Mouse (Mus musculus) heart, postnatal 0 days (tissue): ENCODE measurements around the gene 4933402N03Rik. TPM values are rescaled to one million over a fixed set of nuclear protein-coding genes. Genes with fewer than 3 reads are reported as not detected.

Experiments used
- ATAC-seq: fragments of 200-750 bp; cut with Nextera tagmentation; 2 replicates; pipeline ENCODE4 v1.8.0; 2017; ENCODE audit warnings: low read depth, moderate number of reproducible peaks, moderate library complexity; ENCODE audit not compliant: insufficient read depth
- DNase-seq: peaks from one replicate; pipeline ENCODE4 v3.0.0-alpha.2; 2016; ENCODE audit warnings: low spot score
- H3K27ac ChIP-seq: fragments of 300-500 bp; sonication (generic); 2 replicates; pipeline ENCODE4 v1.5.1; 2014; ENCODE audit warnings: low read depth, mild to moderate bottlenecking
- H3K27me3 ChIP-seq: fragments of 300-500 bp; sonication (generic); 2 replicates; pipeline ENCODE4 v1.6.1; 2014; ENCODE audit warnings: low read length, mixed read lengths; ENCODE audit not compliant: control insufficient read depth, insufficient read depth
- H3K36me3 ChIP-seq: fragments of 300-500 bp; sonication (generic); replicated peaks from 2 replicates; pipeline ENCODE4 v1.6.1; 2014; ENCODE audit warnings: low read length, mixed read lengths; ENCODE audit not compliant: control insufficient read depth, insufficient read depth
- H3K4me1 ChIP-seq: fragments of 300-500 bp; sonication (generic); 2 replicates; pipeline ENCODE4 v1.6.1; 2014; ENCODE audit warnings: antibody characterized with exemption; ENCODE audit not compliant: control insufficient read depth, insufficient read depth
- H3K4me2 ChIP-seq: fragments of 300-500 bp; sonication (generic); 2 replicates; pipeline ENCODE4 v1.6.1; 2014; ENCODE audit warnings: low read depth, mild to moderate bottlenecking, low read length, moderate library complexity
- H3K4me3 ChIP-seq: fragments of 300-500 bp; sonication (generic); 2 replicates; pipeline ENCODE4 v1.5.1; 2014; ENCODE audit warnings: low read depth, low read length
- H3K9ac ChIP-seq: fragments of 300-500 bp; sonication (generic); replicated peaks from 2 replicates; pipeline ENCODE4 v1.6.1; 2014; ENCODE audit warnings: low read depth, low read length, mixed read lengths
- H3K9me3 ChIP-seq: fragments of 300-500 bp; sonication (generic); replicated peaks from 2 replicates; pipeline ENCODE4 v1.6.1; 2016; ENCODE audit warnings: low read length; ENCODE audit not compliant: control insufficient read depth
- CTCF ChIP-seq: IDR thresholded peaks from 2 replicates; pipeline ENCODE4 v1.5.1; 2016; ENCODE audit warnings: antibody characterized with exemption, control low read depth, low read depth
- EP300 ChIP-seq: IDR thresholded peaks from 2 replicates; pipeline ENCODE4 v1.6.1; 2016; ENCODE audit warnings: antibody characterized with exemption, low read depth
- WGBS: fragments of 180-500 bp; shearing (Covaris S2); extraction: QIAGEN DNeasy Blood & Tissue Kit; methylation state at CpG from one replicate; pipeline ENCODE4 v1.1.7; 2014; 5-methylcytosine and 5-hydroxymethylcytosine counted together
- polyA plus RNA-seq: library from polyadenylated mRNA; unstranded; fragments of >200 nt; fragmentation: Nextera tagmentation; extraction: Ambion mirVana; gene quantifications from 2 replicates; pipeline ENCODE4 v1.2.1, GENCODE M21; 2015
- total RNA-seq: library from RNA; depleted of rRNA; stranded (reverse); fragments of >200 nt; gene quantifications from 2 replicates; pipeline ENCODE4 v1.2.3, GENCODE M21; 2014; ENCODE audit warnings: low replicate concordance; rRNA removed

Gene 4933402N03Rik
- total RNA-seq, result not detected in 2 replicates
- polyA plus RNA-seq, result not detected in 2 replicates

- ATAC-seq, result no peak
- Histone ChIP-seq H3K9ac (no peak within 1 kb of the TSS), H3K9me3 (no peaks in the 10 kb centered on the region), H3K36me3 (no peaks in the 10 kb centered on the region), H3K4me3 (no peak within 1 kb of the TSS), H3K4me1 (no peaks in the 10 kb centered on the region), H3K27ac (no peak within 1 kb of the TSS), H3K4me2 (no peak within 1 kb of the TSS), H3K27me3 (no peaks in the 10 kb centered on the region)
- TF ChIP-seq EP300 (no peak), CTCF (no peak)
- DNase-seq, result no peak
- 82% methylated on average over 2 of the region's 2 CpGs for WGBS
Measured at GRCm38 (mm10) chr7:131146214-131146613, at the start of gene 4933402N03Rik. 4933402N03Rik (minus strand) TSS chr7:131146314.

- no peaks in the 10 kb centered on the region for H3K27me3 ChIP-seq
- no peaks in the 10 kb centered on the region for H3K9me3 ChIP-seq
- no peak for DNase-seq
- ATAC-seq, result no peak
- H3K36me3 ChIP-seq, result no peaks in the 10 kb centered on the region
- H3K4me3 ChIP-seq, result no peak overlapping the region
- H3K9ac ChIP-seq, result no peak overlapping the region
- H3K4me2 ChIP-seq, result no peak overlapping the region
- WGBS, result 84% methylated on average over 14 of the region's 14 CpGs
- H3K4me1 ChIP-seq, result no peaks in the 10 kb centered on the region
- TF ChIP-seq CTCF, result no peak
- no peak for TF ChIP-seq EP300
- H3K27ac ChIP-seq, result no peak overlapping the region
Measured at GRCm38 (mm10) chr7:131187996-131188395, 41.9 kb upstream of the 4933402N03Rik start.

- H3K4me2 ChIP-seq, result no peak overlapping the region
- 63% methylated on average over 8 of the region's 8 CpGs for WGBS
- no peak for TF ChIP-seq CTCF
- no peak for TF ChIP-seq EP300
Measured at GRCm38 (mm10) chr7:131187047-131187446, 40.9 kb upstream of the 4933402N03Rik start.

DNA sequence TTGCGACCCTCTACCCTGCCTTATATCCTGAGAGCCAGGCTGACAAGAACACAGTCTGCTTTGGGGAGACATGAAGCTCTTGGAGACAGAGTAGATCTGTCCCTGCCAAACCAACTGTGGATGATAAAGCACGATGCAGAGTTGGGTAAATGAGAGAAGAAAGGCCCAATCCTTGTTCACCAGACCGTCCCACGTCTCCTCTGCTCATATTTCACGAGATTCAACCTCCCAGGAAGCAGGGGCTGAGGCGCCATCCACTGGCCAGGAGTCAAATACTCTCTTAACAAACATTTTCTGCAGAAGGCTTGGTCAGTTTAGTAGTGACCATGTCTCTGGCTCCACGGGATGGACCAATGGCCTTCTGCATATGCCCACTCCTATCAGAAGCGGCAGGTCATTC lies 38.2 kb upstream of the 4933402N03Rik start:
- DNase-seq (no peak), ATAC-seq (no peak)
- Histone ChIP-seq H3K4me2 (no peak overlapping the region), H3K4me3 (no peak overlapping the region), H3K9me3 (no peaks in the 10 kb centered on the region), H3K27me3 (no peaks in the 10 kb centered on the region), H3K36me3 (no peaks in the 10 kb centered on the region), H3K9ac (no peak overlapping the region), H3K4me1 (no peaks in the 10 kb centered on the region), H3K27ac (no peak overlapping the region)
- WGBS, result 56% methylated on average over 8 of the region's 8 CpGs
- TF ChIP-seq EP300 (no peak), CTCF (no peak)

More at GRCm38 (mm10) chr7:131187047-131187446, 40.9 kb upstream of the 4933402N03Rik start:
- no peak for ATAC-seq
- Histone ChIP-seq H3K36me3 (no peaks in the 10 kb centered on the region), H3K4me1 (no peaks in the 10 kb centered on the region), H3K9me3 (no peaks in the 10 kb centered on the region), H3K27me3 (no peaks in the 10 kb centered on the region), H3K4me3 (no peak overlapping the region), H3K27ac (no peak overlapping the region), H3K9ac (no peak overlapping the region)
- DNase-seq, result no peak

GRCm38 (mm10) chr7:131182685-131183084 lies 36.6 kb upstream of the 4933402N03Rik start:
- ATAC-seq, result no peak
- Histone ChIP-seq H3K27me3 (no peaks in the 10 kb centered on the region), H3K4me1 (no peaks in the 10 kb centered on the region), H3K9me3 (no peaks in the 10 kb centered on the region), H3K4me3 (no peak overlapping the region), H3K9ac (no peak overlapping the region), H3K36me3 (no peaks in the 10 kb centered on the region), H3K27ac (no peak overlapping the region), H3K4me2 (no peak overlapping the region)
- WGBS, result 29% methylated on average over 4 of the region's 4 CpGs
- TF ChIP-seq CTCF, result peak; percentile 57
- no peak for TF ChIP-seq EP300
- DNase-seq, result no peak

- no peak within 1 kb of the TSS for H3K27ac ChIP-seq
- DNase-seq (no peak), ATAC-seq (no peak)
- WGBS, result 81% methylated on average over 9 of the region's 9 CpGs
- H3K4me1 ChIP-seq, result no peaks in the 10 kb centered on the region
- H3K4me2 ChIP-seq, result no peak within 1 kb of the TSS
- H3K9me3 ChIP-seq, result no peaks in the 10 kb centered on the region
- no peak within 1 kb of the TSS for H3K4me3 ChIP-seq
- no peaks in the 10 kb centered on the region for H3K36me3 ChIP-seq
- H3K27me3 ChIP-seq, result no peaks in the 10 kb centered on the region
- TF ChIP-seq EP300 (no peak), CTCF (no peak)
- H3K9ac ChIP-seq, result no peak within 1 kb of the TSS
Measured at GRCm38 (mm10) chr7:131174121-131174520, 28.0 kb upstream of the 4933402N03Rik start, which contains the start of gene 5430419D17Rik. 5430419D17Rik (plus strand) TSS chr7:131174402.
